Mouse (Mus musculus): ENCODE measurements around the gene Pdzd2. TPM values are rescaled to one million over a fixed set of nuclear protein-coding genes. Genes with fewer than 3 reads are reported as not detected.
A peak's percentile ranks its signal among the peaks of the same experiment; 100 is the strongest.

Pdzd2 gene
- polyA plus RNA-seq, 1 experiment: 4.6 TPM

- Histone ChIP-seq H3K27ac (ENCODE audit: control insufficient read depth, insufficient read depth, low read depth, low read length, poor library complexity) (no peak overlapping the region; the same call in 1 of the 2 replicates), H3K4me3 (replicated peaks; ENCODE audit: control insufficient read depth, low read depth, low read length) (no peak overlapping the region), H3K4me1 (ENCODE audit: control insufficient read depth, insufficient read depth, low read length) (peaks cover 4% of the 10 kb centered on the region)
- TF ChIP-seq CTCF (IDR thresholded peaks at IDR 0.05; ENCODE audit: control insufficient read depth, insufficient read depth, low read length) (no peak), POLR2A (IDR thresholded peaks at IDR 0.05; ENCODE audit: borderline replicate concordance, control insufficient read depth, low read depth, low read length) (no peak)
- 79% methylated on average over 15 of the region's 15 CpGs for WGBS
These were observed 350.8 kb downstream of the Pdzd2 start for GRCm38 (mm10) chr15:12388726-12389489.

GRCm38 (mm10) chr15:12384679-12385078 lies 355.0 kb downstream of the Pdzd2 start:
- no peak for TF ChIP-seq CTCF (IDR thresholded peaks at IDR 0.05; ENCODE audit: control insufficient read depth, insufficient read depth, low read length)
- no peak for TF ChIP-seq POLR2A (IDR thresholded peaks at IDR 0.05; ENCODE audit: borderline replicate concordance, control insufficient read depth, low read depth, low read length)
- peaks cover 4% of the 10 kb centered on the region for H3K4me1 ChIP-seq (ENCODE audit: control insufficient read depth, insufficient read depth, low read length)
- WGBS: 87% methylated on average over 13 of the region's 13 CpGs
- H3K4me3 ChIP-seq (replicated peaks; ENCODE audit: control insufficient read depth, low read depth, low read length): no peak overlapping the region
- no peak overlapping the region for H3K27ac ChIP-seq (ENCODE audit: control insufficient read depth, insufficient read depth, low read depth, low read length, poor library complexity)

GRCm38 (mm10) chr15:12380548-12380947 lies 359.2 kb downstream of the Pdzd2 start:
- H3K4me3 ChIP-seq (replicated peaks; ENCODE audit: control insufficient read depth, low read depth, low read length): no peak overlapping the region
- no peak for TF ChIP-seq POLR2A (IDR thresholded peaks at IDR 0.05; ENCODE audit: borderline replicate concordance, control insufficient read depth, low read depth, low read length)
- peak; percentile 80 for TF ChIP-seq CTCF (IDR thresholded peaks at IDR 0.05; ENCODE audit: control insufficient read depth, insufficient read depth, low read length)
- WGBS: 36% methylated on average over 5 of the region's 5 CpGs
- H3K27ac ChIP-seq (ENCODE audit: control insufficient read depth, insufficient read depth, low read depth, low read length, poor library complexity): no peak overlapping the region
- peaks cover 4% of the 10 kb centered on the region for H3K4me1 ChIP-seq (ENCODE audit: control insufficient read depth, insufficient read depth, low read length)

GRCm38 (mm10) chr15:12380057-12380456 lies 359.7 kb downstream of the Pdzd2 start:
- WGBS: 85% methylated on average over 3 of the region's 3 CpGs
- Histone ChIP-seq H3K4me3 (replicated peaks; ENCODE audit: control insufficient read depth, low read depth, low read length) (no peak overlapping the region), H3K27ac (ENCODE audit: control insufficient read depth, insufficient read depth, low read depth, low read length, poor library complexity) (no peak overlapping the region), H3K4me1 (ENCODE audit: control insufficient read depth, insufficient read depth, low read length) (peaks cover 4% of the 10 kb centered on the region)
- TF ChIP-seq POLR2A (IDR thresholded peaks at IDR 0.05; ENCODE audit: borderline replicate concordance, control insufficient read depth, low read depth, low read length) (no peak), CTCF (IDR thresholded peaks at IDR 0.05; ENCODE audit: control insufficient read depth, insufficient read depth, low read length) (no peak)

GRCm38 (mm10) chr15:12377800-12378199 lies 361.9 kb downstream of the Pdzd2 start:
- Histone ChIP-seq H3K4me1 (ENCODE audit: control insufficient read depth, insufficient read depth, low read length) (peaks cover 4% of the 10 kb centered on the region), H3K27ac (ENCODE audit: control insufficient read depth, insufficient read depth, low read depth, low read length, poor library complexity) (no peak overlapping the region), H3K4me3 (replicated peaks; ENCODE audit: control insufficient read depth, low read depth, low read length) (no peak overlapping the region)
- TF ChIP-seq POLR2A (IDR thresholded peaks at IDR 0.05; ENCODE audit: borderline replicate concordance, control insufficient read depth, low read depth, low read length) (no peak), CTCF (IDR thresholded peaks at IDR 0.05; ENCODE audit: control insufficient read depth, insufficient read depth, low read length) (no peak)
- 49% methylated on average over 10 of the region's 10 CpGs for WGBS

- Histone ChIP-seq H3K27ac (ENCODE audit: control insufficient read depth, insufficient read depth, low read depth, low read length, poor library complexity) (no peak overlapping the region), H3K4me1 (ENCODE audit: control insufficient read depth, insufficient read depth, low read length) (peaks cover 4% of the 10 kb centered on the region), H3K4me3 (replicated peaks; ENCODE audit: control insufficient read depth, low read depth, low read length) (no peak overlapping the region)
- no peak for TF ChIP-seq POLR2A (IDR thresholded peaks at IDR 0.05; ENCODE audit: borderline replicate concordance, control insufficient read depth, low read depth, low read length)
- no peak for TF ChIP-seq CTCF (IDR thresholded peaks at IDR 0.05; ENCODE audit: control insufficient read depth, insufficient read depth, low read length)
- 9% methylated on average over 13 of the region's 13 CpGs for WGBS
These were observed 363.1 kb downstream of the Pdzd2 start for GRCm38 (mm10) chr15:12376491-12377069.

GRCm38 (mm10) chr15:12375641-12376311 lies 363.9 kb downstream of the Pdzd2 start:
- Histone ChIP-seq H3K4me3 (replicated peaks; ENCODE audit: control insufficient read depth, low read depth, low read length) (peak overlapping the region; percentile 49), H3K27ac (ENCODE audit: control insufficient read depth, insufficient read depth, low read depth, low read length, poor library complexity) (peak overlapping the region; percentile 56; the same call in 1 of the 2 replicates), H3K4me1 (ENCODE audit: control insufficient read depth, insufficient read depth, low read length) (peaks cover 4% of the 10 kb centered on the region)
- peak; percentile 76 for TF ChIP-seq CTCF (IDR thresholded peaks at IDR 0.05; ENCODE audit: control insufficient read depth, insufficient read depth, low read length)
- no peak for TF ChIP-seq POLR2A (IDR thresholded peaks at IDR 0.05; ENCODE audit: borderline replicate concordance, control insufficient read depth, low read depth, low read length)
- 5% methylated on average over 19 of the region's 19 CpGs for WGBS

- no peak overlapping the region for H3K4me3 ChIP-seq (replicated peaks; ENCODE audit: control insufficient read depth, low read depth, low read length)
- no peak overlapping the region for H3K27ac ChIP-seq (ENCODE audit: control insufficient read depth, insufficient read depth, low read depth, low read length, poor library complexity)
- TF ChIP-seq CTCF (IDR thresholded peaks at IDR 0.05; ENCODE audit: control insufficient read depth, insufficient read depth, low read length) (no peak), POLR2A (IDR thresholded peaks at IDR 0.05; ENCODE audit: borderline replicate concordance, control insufficient read depth, low read depth, low read length) (no peak)
- WGBS: 75% methylated on average over 18 of the region's 18 CpGs
- H3K4me1 ChIP-seq (ENCODE audit: control insufficient read depth, insufficient read depth, low read length): peaks cover 4% of the 10 kb centered on the region
These were observed 364.8 kb downstream of the Pdzd2 start for GRCm38 (mm10) chr15:12374916-12375315.

Measured in bone marrow, adult 2 months (tissue).